ENCODE assay signal across 24 mouse cellular contexts in genomic region chr13:76823083-76823482, GRCm38 (mm10).
"Had no signal": no experiment of that assay in that cellular context is flagged by ENCODE, and none has a peak within 500 bp of the region (broad histone marks: within the 10 kb centered on the region; RNA-seq: fewer than 3 reads in every experiment).

No protein-coding gene starts in this region.

- H3K27ac ChIP-seq: gastrocnemius, adult 2 months; heart, embryonic 10.5 days; hindbrain, embryonic 14.5 days; intestine, embryonic 15.5 days; kidney, embryonic 15.5 days; kidney, postnatal 0 days; limb, embryonic 13.5 days; limb, embryonic 15.5 days had no signal

- H3K27me3 ChIP-seq: heart, embryonic 12.5 days; intestine, embryonic 15.5 days; kidney, embryonic 15.5 days; limb, embryonic 15.5 days had no signal

- H3K9me3 ChIP-seq: heart, embryonic 10.5 days; heart, embryonic 12.5 days; intestine, embryonic 15.5 days; kidney, embryonic 15.5 days; limb, embryonic 13.5 days; limb, embryonic 15.5 days had no signal

- H3K4me2 ChIP-seq: heart, embryonic 12.5 days; hindbrain, embryonic 14.5 days; intestine, embryonic 15.5 days; kidney, embryonic 15.5 days; limb, embryonic 13.5 days; limb, embryonic 15.5 days had no signal

- ATAC-seq: hindbrain, embryonic 16.5 days; inflammation-experienced regulatory T-cells, adult 6 months; intestine, embryonic 15.5 days had no signal

- DNase-seq: gastrocnemius, adult 2 months; gastrocnemius, postnatal 10 days; gastrocnemius, postnatal 25 days; heart, adult 18-20 months; heart, postnatal 10 days; heart, postnatal 4 days; kidney, adult 11 months; kidney, adult 2 months; kidney, adult 9 months; kidney, postnatal 14 days; kidney, postnatal 36 days; layer of hippocampus, adult 9-11 months; layer of hippocampus, postnatal 36 days; left cerebral cortex, postnatal 4 days had no signal

- H3K4me1 ChIP-seq: heart, embryonic 10.5 days; heart, embryonic 12.5 days; intestine, embryonic 15.5 days; kidney, embryonic 15.5 days; limb, embryonic 13.5 days; limb, embryonic 15.5 days had no signal

- H3K9ac ChIP-seq: heart, embryonic 12.5 days; hindbrain, embryonic 14.5 days; intestine, embryonic 15.5 days; kidney, embryonic 15.5 days; limb, embryonic 13.5 days; limb, embryonic 15.5 days had no signal

- H3K4me3 ChIP-seq: gastrocnemius, adult 2 months; heart, embryonic 10.5 days; heart, embryonic 12.5 days; intestine, embryonic 15.5 days; kidney, embryonic 15.5 days; limb, embryonic 13.5 days; limb, embryonic 15.5 days had no signal

- H3K36me3 ChIP-seq: heart, embryonic 10.5 days; heart, embryonic 12.5 days; intestine, embryonic 15.5 days; kidney, embryonic 15.5 days; limb, embryonic 13.5 days; limb, embryonic 15.5 days had no signal
